Mouse (Mus musculus) erythroblast, embryonic 14.5 days (primary cell): ENCODE data around the gene Vamp2.

Experiments
- GATA1 ChIP-seq: IDR thresholded peaks from 2 replicates; pipeline ENCODE4 v1.6.1; 2012; ENCODE audit warnings: low read length, inconsistent platforms, mixed read lengths
- TAL1 ChIP-seq: IDR thresholded peaks from 3 replicates; pipeline ENCODE4 v1.6.1; 2012; ENCODE audit warnings: low read length, inconsistent platforms, mixed read lengths

- TF ChIP-seq GATA1, result peak; percentile 99
- no peak for TF ChIP-seq TAL1
These were observed 22.0 kb upstream of the Vamp2 start for GRCm38 (mm10) chr11:69066163-69066861.
